Mouse (Mus musculus): ENCODE measurements around the gene Slk. TPM values are rescaled to one million over a fixed set of nuclear protein-coding genes. Genes with fewer than 3 reads are reported as not detected.
A peak's percentile ranks its signal among the peaks of the same experiment; 100 is the strongest.

Gene Slk
- 10 to 100 TPM; 38.1 to 46.8 TPM for total RNA-seq (2021)
- long read RNA-seq, experiment 1, full-length matches to known transcripts = 7 of 23 reads
- long read RNA-seq, experiment 1, partial matches to known transcripts = 16 of 23 reads
- long read RNA-seq, experiment 1, other reads (novel, unspliced or antisense) = 0 of 23 reads
- long read RNA-seq, experiment 2, partial matches to known transcripts = 2 of 3 reads
- long read RNA-seq, experiment 2, other reads (novel, unspliced or antisense) = 1 of 3 reads

DNA sequence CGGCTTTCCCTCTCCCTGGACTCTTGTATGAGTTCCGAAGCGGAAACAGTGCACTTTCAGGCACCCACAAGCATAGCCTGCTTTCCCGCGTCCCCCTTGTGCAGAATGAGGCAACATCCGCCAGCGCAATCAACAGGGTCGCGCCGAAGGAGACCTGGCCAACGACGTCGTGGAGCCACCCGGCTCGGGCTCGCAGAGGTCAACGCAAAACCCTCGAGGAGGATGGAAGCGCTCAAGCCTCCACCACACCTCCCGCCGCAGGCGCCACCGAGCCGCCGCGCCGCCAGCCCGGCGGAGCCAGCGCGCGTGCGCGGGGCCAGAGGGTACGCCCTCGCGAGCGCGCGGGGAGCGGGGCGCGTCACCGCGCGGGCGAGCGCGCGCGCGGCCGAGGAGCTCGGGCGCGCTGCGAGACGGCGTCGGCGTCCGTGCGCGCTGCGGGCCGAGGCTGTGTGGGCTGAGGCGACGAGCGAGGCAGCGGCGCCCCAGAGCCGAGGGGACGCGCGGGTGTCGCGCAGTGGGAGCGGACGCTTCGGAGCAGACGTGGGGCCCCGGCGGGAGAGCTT, at the start of gene Slk:
Gene Slk (plus strand): TSS at position 454 of the 563 bp plus-strand sequence.
- peak; percentile 86 to 91 for DNase-seq

DNA sequence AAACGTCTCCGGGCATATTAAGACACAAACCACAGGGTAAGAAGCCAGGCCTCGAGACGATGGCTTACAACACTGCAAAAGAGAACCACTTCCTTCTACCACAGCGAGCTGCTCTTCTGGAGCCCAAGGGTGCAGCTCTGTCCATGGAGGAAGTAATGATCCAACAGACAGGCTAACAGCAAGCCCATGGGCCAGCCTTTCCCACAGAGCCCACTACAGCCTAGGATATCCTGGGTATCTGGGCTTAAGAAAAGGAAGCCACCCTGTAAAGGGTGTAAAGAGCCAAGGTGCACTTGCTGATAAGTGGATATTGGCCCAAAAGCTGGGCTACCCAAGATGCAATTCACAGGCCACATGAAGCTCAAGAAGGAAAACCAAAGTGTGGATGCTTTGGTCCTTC, 48.2 kb upstream of the Slk start:
- DNase-seq = no peak

DNA sequence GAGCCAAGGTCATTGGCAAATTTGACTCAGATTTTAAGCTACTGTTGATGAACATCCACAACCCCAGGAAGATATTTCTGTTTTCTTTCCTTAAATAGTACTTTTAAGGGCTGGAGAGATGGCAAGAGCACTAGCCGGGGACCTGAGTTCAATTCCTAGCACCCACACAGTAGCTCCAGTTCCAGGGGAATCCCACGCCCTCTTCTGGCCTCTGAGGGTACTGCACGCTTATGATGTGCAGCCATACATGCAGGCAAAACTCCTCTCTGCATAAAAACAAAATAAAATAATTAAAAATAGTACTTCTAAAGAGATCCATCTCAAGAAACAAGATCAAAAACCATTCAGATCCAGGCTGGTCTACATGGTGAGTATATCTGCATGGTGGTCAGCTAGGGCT, 47.0 kb upstream of the Slk start:
- no peak for DNase-seq

DNA sequence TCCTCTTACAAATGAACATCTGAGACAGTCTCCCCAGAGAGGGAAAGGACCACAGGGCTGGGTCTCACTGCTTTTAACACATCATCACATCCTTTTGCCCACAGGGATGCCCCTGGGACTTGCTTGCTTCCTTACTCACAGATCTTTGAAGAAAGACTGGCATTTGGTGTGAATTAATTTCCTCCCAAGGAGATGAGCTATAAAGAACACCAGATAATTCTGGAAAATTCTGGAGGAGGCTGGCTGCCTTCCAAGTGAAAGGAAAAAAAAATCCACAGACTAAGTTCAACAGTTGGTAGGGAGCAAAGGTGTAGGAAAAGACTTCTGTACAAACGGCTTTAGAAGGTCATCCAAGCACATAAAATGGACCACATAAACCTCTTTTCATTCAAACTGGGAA, 45.3 kb upstream of the Slk start:
- no peak for DNase-seq

DNA sequence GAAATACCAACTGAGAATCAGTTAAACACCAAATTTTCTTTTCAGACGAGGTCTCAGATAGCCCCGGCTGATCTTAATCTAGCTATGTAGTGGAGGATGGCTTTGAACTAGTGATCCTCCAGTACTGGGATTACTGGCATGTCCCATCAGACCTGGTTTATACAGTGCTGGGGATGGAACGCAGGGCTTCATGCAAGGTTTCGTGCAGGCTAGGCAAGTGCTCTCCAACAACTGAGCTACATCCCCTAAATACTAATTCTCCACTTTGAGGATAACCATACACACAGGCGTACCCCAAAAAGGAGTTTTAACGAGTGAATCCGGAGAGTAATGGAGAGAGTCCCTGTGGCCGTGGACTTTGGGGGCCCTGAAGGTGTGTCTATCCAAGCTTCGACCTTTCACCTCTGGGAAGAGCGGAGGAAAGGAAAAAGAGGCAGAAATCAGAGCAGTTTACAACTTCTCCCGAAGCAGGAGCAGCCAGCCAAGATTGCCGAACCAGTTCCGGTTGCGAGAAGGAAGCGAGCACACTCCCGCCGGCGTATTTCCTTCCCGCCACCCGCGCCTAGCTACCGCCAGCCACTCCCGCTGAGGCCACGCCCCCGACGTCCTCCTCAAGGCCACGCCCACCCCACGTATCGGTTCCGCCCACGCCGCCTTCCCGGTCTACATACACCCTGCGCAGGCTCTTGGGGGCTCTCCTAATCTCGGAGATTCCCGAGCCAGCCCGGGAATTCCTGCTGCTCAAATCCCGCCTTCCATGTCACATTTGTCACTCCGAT, 42.8 kb upstream of the Slk start:
- DNase-seq = peak; percentile 98 to 99

DNA sequence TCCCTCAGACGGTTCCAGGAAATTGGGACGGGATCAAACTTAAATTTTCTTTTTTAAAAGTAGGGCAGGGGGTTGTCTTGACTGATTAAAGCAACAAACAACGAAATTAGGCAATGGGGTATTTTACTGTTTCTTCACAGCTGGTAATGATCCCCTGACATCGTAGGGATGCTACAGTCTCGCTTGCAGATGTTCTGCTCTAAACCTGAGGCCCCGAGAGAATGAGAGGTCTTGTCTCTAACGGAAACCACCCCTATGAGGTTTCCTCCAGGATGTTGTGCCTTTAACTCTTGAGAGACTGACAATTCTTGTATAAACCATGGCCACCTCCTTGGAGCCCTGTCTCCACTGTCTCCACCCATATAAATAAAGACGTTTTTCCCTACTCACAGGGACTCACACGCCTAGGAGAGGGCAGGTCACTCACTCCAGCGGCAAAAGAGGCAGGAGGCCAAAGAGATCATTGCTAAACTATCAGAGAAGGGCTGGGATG, 42.1 kb upstream of the Slk start, which contains the start of gene Stn1:
Gene Stn1 (minus strand): TSS at position 208 of the 493 bp plus-strand sequence.
- no peak for DNase-seq

DNA sequence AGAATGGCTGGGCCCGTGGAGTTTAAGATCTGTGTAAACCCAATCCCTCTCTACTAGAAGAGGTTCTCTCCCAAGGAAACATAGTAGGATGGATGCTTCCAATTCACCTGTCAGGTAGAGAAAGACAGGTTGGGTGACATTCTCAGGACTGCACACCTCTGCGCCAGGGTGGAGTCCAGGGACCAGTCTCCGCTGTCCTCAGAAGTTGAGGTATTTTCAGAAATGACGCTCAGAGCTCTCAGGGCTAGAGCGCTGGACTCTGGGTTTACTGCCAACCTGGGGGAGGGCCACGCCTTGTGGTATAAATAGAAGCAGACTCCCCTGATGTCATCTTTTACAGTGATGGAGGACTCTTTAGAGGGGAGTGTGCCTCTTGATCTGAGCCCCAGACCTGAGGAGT, 41.6 kb upstream of the Slk start:
- DNase-seq = no peak

DNA sequence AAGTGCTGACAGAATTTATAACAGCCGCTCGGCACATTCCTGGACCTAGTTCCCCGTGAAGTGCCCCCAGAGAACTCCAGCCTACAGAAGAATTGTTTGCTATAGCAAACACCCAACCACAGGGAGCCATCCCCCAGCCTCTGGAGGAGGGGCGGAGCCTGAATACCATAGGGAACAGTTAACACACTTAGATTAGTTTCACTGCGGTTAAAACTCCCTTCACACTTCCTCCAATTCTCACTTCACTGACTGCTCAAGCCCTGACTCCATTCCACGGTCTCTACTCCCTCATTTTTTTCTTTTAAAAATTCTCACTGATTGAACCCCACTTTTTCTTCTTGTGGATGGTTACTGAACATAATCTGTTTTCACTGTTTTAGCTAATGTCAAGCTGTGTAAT, 40.7 kb upstream of the Slk start:
- DNase-seq = peak in 1 of 2 experiments; percentile 15

DNA sequence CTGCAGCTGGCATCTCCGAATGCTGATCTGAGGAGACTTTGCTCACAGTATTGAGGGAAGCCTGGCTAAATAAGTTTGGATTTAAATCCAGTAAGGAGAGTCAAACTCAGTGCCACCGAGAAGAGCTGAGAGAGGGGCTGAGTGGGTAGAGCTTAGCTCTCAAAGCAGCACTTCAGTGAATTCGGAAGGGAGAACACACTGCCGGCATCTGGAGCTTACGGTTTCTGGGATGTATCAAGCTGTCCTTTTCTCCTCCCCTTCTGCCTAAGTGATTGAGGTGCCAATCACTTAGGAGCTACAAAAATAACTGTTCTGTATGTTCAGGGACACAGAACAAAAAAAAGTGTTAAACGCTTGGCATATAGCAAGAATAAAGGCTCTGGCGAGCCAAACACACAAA, 37.0 kb upstream of the Slk start:
- DNase-seq = no peak

GRCm38 (mm10) chr19:47545055-47545454, 34.4 kb upstream of the Slk start:
- DNase-seq = no peak

DNA sequence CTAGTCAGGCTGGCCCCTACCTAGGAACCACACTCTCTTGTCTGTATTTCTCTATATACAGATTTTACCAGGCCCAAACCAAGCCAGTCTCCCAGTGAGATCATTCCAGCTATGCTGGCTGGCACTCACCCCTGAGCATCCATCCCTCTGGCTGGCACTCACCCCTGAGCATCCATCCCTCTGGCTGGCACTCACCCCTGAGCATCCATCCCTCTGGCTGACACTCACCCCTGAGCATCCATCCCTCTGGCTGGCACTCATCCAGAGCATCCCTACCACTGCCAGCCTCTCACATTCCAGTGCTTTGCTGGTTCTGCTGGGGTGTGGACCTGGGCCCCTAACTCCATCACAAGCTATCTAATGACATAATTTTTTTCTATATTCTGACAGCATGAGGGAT, 34.0 kb upstream of the Slk start:
- no peak for DNase-seq

DNA sequence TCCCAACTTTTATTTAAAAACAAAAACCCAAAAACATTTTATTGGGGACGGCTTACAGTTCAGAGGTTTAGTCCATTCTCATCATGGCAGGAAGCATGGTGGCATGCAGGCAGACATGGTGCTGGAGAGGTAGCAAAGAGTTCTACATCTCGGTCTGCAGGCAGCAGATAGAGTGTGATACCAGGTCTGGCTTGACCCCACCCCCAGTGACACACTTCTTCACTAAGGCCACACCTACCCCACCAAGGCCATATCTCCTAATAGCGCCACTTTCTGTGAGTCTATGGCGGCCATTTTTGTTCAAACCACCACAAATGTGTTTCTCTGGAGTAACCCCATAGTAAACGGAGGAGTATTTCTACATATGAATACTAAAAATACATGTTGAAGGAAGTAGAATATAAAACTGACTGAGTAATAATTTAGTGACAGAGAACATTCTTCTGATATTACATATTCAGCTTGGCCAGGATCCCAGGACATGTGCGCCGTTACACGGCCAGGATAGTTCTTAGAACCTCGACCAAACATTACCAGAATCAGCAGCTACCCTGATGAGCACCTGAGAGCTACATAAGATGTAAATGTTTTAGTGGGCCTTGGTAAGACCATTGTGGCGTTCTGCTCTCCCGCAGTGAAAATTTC, 30.9 kb upstream of the Slk start:
- no peak for DNase-seq

GRCm38 (mm10) chr19:47549174-47549573, 30.3 kb upstream of the Slk start:
- DNase-seq = no peak

- no peak for DNase-seq
Observed at GRCm38 (mm10) chr19:47549584-47549983, 29.9 kb upstream of the Slk start.

DNA sequence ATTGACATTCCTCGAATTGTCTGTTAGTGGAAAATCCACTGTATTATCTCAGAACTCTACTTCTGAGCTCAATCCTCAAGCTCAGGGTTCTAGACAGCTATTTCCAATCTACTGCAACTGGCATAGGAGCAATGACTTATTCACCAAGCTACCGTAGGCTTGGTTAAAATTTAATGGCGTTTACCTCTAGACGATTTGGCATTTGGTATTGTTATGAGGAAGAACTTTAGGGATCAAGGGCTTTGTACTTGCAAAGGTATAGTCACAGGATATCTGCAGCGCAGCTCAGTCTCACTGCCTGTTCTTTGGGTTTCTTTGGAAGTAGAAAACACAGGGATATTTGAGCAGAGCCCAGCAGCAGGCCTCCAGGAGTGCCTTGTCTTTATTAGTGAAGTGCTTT, 20.3 kb upstream of the Slk start:
- DNase-seq = no peak

DNA sequence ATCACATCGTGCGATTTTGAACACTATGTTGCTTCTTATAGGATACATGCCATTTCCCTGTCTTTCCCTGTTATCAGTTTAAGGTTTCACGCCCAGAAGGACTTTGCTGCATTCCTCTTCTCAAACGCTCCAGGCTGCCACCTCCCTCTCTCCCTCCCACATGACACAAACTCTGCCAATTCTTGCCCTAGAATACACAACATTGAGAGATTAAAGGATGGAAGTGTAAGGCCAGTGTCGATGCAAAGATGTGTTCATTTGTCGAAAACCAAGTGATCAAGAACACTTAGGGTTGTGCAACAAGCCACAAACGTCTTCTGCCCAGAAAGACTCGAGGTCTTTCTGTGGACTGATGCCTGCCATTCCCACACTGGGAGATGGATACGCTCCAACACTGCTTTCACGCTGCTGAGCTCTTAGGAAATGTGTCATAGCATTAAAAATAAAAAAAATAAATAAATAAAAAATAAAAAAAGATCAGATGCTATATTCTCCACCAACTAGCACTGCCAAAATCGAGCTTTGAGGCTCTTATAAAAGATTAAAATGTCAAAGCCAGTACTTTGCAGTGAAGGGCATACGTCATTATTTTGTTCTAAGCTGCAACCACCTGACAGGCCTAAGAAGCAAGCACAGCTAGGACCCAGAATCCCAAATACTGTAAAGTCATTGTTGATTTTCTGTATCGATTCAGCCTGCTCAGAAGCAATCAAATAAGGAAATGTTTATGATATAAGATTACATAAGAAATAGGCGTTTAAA, 19.5 kb upstream of the Slk start:
- DNase-seq = no peak

- DNase-seq = no peak
Observed at GRCm38 (mm10) chr19:47560544-47561161, 18.8 kb upstream of the Slk start.

GRCm38 (mm10) chr19:47561996-47562441, 17.5 kb upstream of the Slk start:
- no peak for DNase-seq

GRCm38 (mm10) chr19:47563715-47564114, 15.8 kb upstream of the Slk start:
- no peak for DNase-seq

DNA sequence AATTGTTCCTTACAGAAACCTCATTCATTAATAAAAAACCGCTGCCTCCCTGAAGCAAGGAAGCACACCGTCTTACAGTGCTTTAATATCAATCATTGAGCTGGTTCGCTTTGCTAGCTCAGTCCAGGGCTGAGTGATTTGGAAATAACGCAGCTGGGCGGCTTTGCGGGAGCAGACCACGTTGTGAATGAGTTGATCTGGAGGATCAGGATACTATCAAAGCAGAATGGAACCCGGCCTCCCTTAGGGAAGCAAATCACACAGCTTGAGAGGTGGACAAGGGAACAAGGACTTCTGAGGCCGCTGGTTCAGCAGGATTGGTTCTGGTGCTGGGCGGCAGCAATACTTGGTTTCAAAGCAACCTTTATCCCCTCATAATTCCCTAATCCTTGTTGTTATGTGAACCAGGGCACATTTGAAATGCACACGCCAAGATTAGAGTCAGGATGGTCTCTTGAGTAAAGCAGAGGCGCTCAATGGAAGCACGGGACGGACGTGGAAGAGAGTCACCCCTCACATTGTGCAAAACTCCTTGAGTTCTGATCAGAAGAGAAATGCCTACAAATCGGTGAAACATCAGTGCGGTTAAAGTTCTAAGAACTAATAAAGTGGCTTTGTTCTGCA, 14.3 kb upstream of the Slk start:
- DNase-seq = no peak

GRCm38 (mm10) chr19:47565994-47566393, 13.5 kb upstream of the Slk start:
- DNase-seq = no peak

All from adrenal gland, postnatal 36 days (tissue).